Mouse (Mus musculus): ENCODE data around the gene Zfp830. TPM values are rescaled to one million over a fixed set of nuclear protein-coding genes. Genes with fewer than 3 reads are reported as not detected.
A peak's percentile ranks its signal among the peaks of the same experiment; 100 is the strongest.

Zfp830 gene
- polyA plus RNA-seq, 1 experiment from 2014 or later, result 35.0 TPM

DNA sequence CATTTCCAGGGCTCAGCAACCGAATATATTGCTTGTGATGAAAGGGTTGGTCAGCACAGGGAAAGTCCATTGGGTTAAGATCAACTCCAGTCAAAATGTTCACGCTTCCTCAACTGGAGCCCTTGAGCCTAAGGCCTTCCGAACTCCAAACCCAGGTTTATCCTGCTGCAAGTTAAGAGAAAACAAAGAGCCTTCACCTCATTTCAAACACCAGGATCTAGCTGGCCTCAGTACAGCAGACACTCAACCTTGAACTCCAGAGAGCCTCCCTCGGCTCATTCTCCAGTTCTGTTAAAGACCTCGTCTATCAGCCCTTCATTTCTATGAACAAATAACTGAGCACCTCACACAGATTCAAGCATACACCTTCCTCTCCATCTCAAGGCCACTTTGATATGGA, 16.0 kb downstream of the Zfp830 start:
- Histone ChIP-seq H3K27ac (no peak overlapping the region), H3K9me3 (replicated peaks) (no peaks in the 10 kb centered on the region), H3K27me3 (no peaks in the 10 kb centered on the region), H3K4me1 (peaks cover 19% of the 10 kb centered on the region), H3K4me3 (peak overlapping the region; percentile 91), H3K4me2 (replicated peaks) (peak overlapping the region; percentile 70), H3K36me3 (peaks cover 19% of the 10 kb centered on the region), H3K9ac (peak overlapping the region; percentile 94)
- 61% methylated on average over 5 of the region's 5 CpGs for WGBS
- ATAC-seq (ENCODE audit: low FRiP score), result no peak

- ATAC-seq (ENCODE audit: low FRiP score), result peak; percentile 97
- WGBS, result under 1% methylated on average over 81 of the region's 90 CpGs
- Histone ChIP-seq H3K36me3 (peaks cover 30% of the 10 kb centered on the region), H3K27me3 (no peaks in the 10 kb centered on the region), H3K4me2 (replicated peaks) (peak within 1 kb of the TSS; percentile 70), H3K9me3 (replicated peaks) (no peaks in the 10 kb centered on the region), H3K9ac (peak within 1 kb of the TSS; percentile 94), H3K27ac (peak within 1 kb of the TSS; percentile 96), H3K4me3 (peak within 1 kb of the TSS; percentile 91), H3K4me1 (peaks cover 19% of the 10 kb centered on the region)
These were observed 17.1 kb downstream of the Zfp830 start, which contains the start of gene Lig3 for GRCm38 (mm10) chr11:82780983-82781903. Lig3 (plus strand) TSS chr11:82781108.

GRCm38 (mm10) chr11:82782197-82782596, 18.1 kb downstream of the Zfp830 start:
- ATAC-seq (ENCODE audit: low FRiP score), result no peak
- Histone ChIP-seq H3K36me3 (peaks cover 38% of the 10 kb centered on the region), H3K9me3 (replicated peaks) (no peaks in the 10 kb centered on the region), H3K4me3 (peak overlapping the region; percentile 91), H3K9ac (peak overlapping the region; percentile 94), H3K27me3 (no peaks in the 10 kb centered on the region), H3K27ac (no peak overlapping the region), H3K4me1 (peaks cover 19% of the 10 kb centered on the region), H3K4me2 (replicated peaks) (peak overlapping the region; percentile 70)
- 50% methylated on average over 6 of the region's 6 CpGs for WGBS

DNA sequence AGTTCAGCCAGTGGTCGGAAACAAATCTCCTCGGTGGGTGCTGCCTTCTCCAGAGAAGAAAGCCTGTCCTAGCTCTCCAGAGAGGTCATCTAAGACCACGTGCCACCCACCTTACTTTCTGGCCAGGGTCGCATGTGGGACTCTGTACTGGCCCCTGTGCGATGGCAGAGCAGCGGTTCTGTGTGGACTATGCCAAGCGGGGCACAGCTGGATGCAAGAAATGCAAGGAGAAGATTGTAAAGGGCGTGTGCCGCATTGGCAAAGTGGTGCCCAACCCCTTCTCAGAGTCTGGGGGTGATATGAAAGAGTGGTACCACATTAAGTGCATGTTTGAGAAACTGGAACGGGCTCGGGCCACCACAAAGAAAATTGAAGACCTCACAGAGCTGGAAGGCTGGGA, 19.3 kb downstream of the Zfp830 start:
- Histone ChIP-seq H3K4me1 (peaks cover 19% of the 10 kb centered on the region), H3K9me3 (replicated peaks) (no peaks in the 10 kb centered on the region), H3K27me3 (no peaks in the 10 kb centered on the region), H3K27ac (no peak overlapping the region), H3K4me3 (no peak overlapping the region), H3K9ac (no peak overlapping the region), H3K36me3 (peaks cover 49% of the 10 kb centered on the region), H3K4me2 (replicated peaks) (no peak overlapping the region)
- 92% methylated on average over 11 of the region's 11 CpGs for WGBS
- no peak for ATAC-seq (ENCODE audit: low FRiP score)

- H3K9me3 ChIP-seq (replicated peaks), result no peaks in the 10 kb centered on the region
- H3K4me2 ChIP-seq (replicated peaks), result no peak overlapping the region
- 86% methylated on average over 3 of the region's 3 CpGs for WGBS
- peaks cover 1% of the 10 kb centered on the region; the same call in 1 of the 2 replicates for H3K4me1 ChIP-seq
- H3K4me3 ChIP-seq, result no peak overlapping the region
- ATAC-seq (ENCODE audit: low FRiP score), result no peak
- H3K27ac ChIP-seq, result no peak overlapping the region
- no peak overlapping the region for H3K9ac ChIP-seq
- peaks cover 29% of the 10 kb centered on the region for H3K36me3 ChIP-seq
- no peaks in the 10 kb centered on the region for H3K27me3 ChIP-seq
These were observed 42.5 kb downstream of the Zfp830 start for GRCm38 (mm10) chr11:82806656-82807055.

- Histone ChIP-seq H3K27me3 (no peaks in the 10 kb centered on the region), H3K9me3 (replicated peaks) (no peaks in the 10 kb centered on the region), H3K27ac (no peak overlapping the region), H3K4me3 (no peak overlapping the region), H3K4me1 (peaks cover 7% of the 10 kb centered on the region; the same call in 1 of the 2 replicates), H3K9ac (no peak overlapping the region), H3K4me2 (replicated peaks) (no peak overlapping the region), H3K36me3 (peaks cover 22% of the 10 kb centered on the region)
- ATAC-seq (ENCODE audit: low FRiP score), result no peak
- WGBS, result 87% methylated on average over 3 of the region's 3 CpGs
These were observed 43.2 kb downstream of the Zfp830 start for GRCm38 (mm10) chr11:82807370-82807769.

DNA sequence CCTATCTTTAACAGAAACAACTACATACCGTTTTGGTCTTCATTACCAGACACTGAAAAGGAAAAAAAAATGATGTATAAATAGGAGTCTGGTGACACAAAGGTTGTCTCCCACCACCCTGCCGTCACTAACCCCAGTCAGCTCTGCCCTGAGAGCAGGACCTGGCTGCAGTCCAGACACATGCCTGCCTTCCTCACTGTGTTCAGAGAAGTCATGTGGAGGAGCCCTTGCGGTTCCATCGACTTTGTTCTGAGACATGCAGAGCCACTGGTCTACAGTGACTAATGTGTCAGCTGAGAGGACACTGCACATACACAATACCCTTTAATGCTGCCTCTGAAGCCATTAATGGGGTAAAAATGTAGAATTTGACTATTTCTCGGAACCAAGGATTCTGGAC, 44.3 kb downstream of the Zfp830 start:
- no peak overlapping the region for H3K9ac ChIP-seq
- whole genome bisulfite sequencing, result 82% methylated on average over 5 of the region's 5 CpGs
- H3K9me3 ChIP-seq (replicated peaks), result no peaks in the 10 kb centered on the region

More for the DNA sequence above, 44.3 kb downstream of the Zfp830 start:
- no peaks in the 10 kb centered on the region for H3K27me3 ChIP-seq
- H3K27ac ChIP-seq, result no peak overlapping the region
- ATAC-seq (ENCODE audit: low FRiP score), result no peak
- H3K4me3 ChIP-seq, result no peak overlapping the region
- H3K4me1 ChIP-seq, result peaks cover 9% of the 10 kb centered on the region; the same call in 1 of the 2 replicates
- H3K4me2 ChIP-seq (replicated peaks), result no peak overlapping the region
- peaks cover 11% of the 10 kb centered on the region for H3K36me3 ChIP-seq

Other genes starting within 250 kb of the Zfp830 start
- gene Cct6b, start within 50 bp of the Zfp830 start, polyA plus RNA-seq (2016; fragmentation: Nextera tagmentation; extraction: Ambion mirVana), result 0.19 and 0.57 TPM in 2 replicates
- gene Lig3, start 16.8 kb downstream of the Zfp830 start, polyA plus RNA-seq (2016; fragmentation: Nextera tagmentation; extraction: Ambion mirVana), result 49.9 and 50.1 TPM in 2 replicates
- gene Rffl, start 106.9 kb downstream of the Zfp830 start, polyA plus RNA-seq (2016; fragmentation: Nextera tagmentation; extraction: Ambion mirVana), result 8.9 and 9.6 TPM in 2 replicates
- 10.9 and 12.6 TPM in 2 replicates for gene Rad51d, start 126.3 kb downstream of the Zfp830 start, polyA plus RNA-seq (2016; fragmentation: Nextera tagmentation; extraction: Ambion mirVana)
- 0.65 and 0.68 TPM in 2 replicates for gene Fndc8, start 127.8 kb downstream of the Zfp830 start, polyA plus RNA-seq (2016; fragmentation: Nextera tagmentation; extraction: Ambion mirVana)
- gene Nle1, start 144.1 kb downstream of the Zfp830 start, polyA plus RNA-seq (2016; fragmentation: Nextera tagmentation; extraction: Ambion mirVana), result 32.1 and 32.7 TPM in 2 replicates
- gene Unc45b, start 146.2 kb downstream of the Zfp830 start, polyA plus RNA-seq (2016; fragmentation: Nextera tagmentation; extraction: Ambion mirVana), result 1.4 and 4.1 TPM in 2 replicates
- gene Slfn5, start 187.0 kb downstream of the Zfp830 start, polyA plus RNA-seq (2016; fragmentation: Nextera tagmentation; extraction: Ambion mirVana), result 1.1 and 1.3 TPM in 2 replicates
- gene Slfn9, start 227.5 kb downstream of the Zfp830 start, polyA plus RNA-seq (2016; fragmentation: Nextera tagmentation; extraction: Ambion mirVana), result 10.1 and 10.9 TPM in 2 replicates

Measured in hindbrain, embryonic 12.5 days (tissue).